Mouse (Mus musculus): ENCODE measurements at regions not wholly inside any gene's neighbourhood (a gene's known extent, or its start where the extent isn't known, plus 50 kb on each side); places are given as distances from the start of the nearest gene placed in this dataset.

- no peak for ATAC-seq (replicated peaks; ENCODE audit: low FRiP score, poor library complexity, severe bottlenecking)
Observed at GRCm38 (mm10) chr3:123754011-123754610, 63.5 kb upstream of the Ndst3 start.

- ATAC-seq (replicated peaks; ENCODE audit: low FRiP score, poor library complexity, severe bottlenecking), result no peak
Observed at GRCm38 (mm10) chr3:123754927-123755326, 64.3 kb upstream of the Ndst3 start.

- no peak for ATAC-seq (replicated peaks; ENCODE audit: low FRiP score, poor library complexity, severe bottlenecking)
Observed at GRCm38 (mm10) chr3:123765911-123766556, 75.4 kb upstream of the Ndst3 start.

GRCm38 (mm10) chr3:123766557-123766913, 75.9 kb upstream of the Ndst3 start:
- ATAC-seq (replicated peaks; ENCODE audit: low FRiP score, poor library complexity, severe bottlenecking), result no peak

- ATAC-seq (replicated peaks; ENCODE audit: low FRiP score, poor library complexity, severe bottlenecking), result no peak
Observed at GRCm38 (mm10) chr3:123780507-123780906, 89.9 kb upstream of the Ndst3 start.

- no peak for ATAC-seq (replicated peaks; ENCODE audit: low FRiP score, poor library complexity, severe bottlenecking)
Observed at GRCm38 (mm10) chr3:123781581-123781980, 90.9 kb upstream of the Ndst3 start.

GRCm38 (mm10) chr3:123784127-123784526, 93.5 kb upstream of the Ndst3 start:
- no peak for ATAC-seq (replicated peaks; ENCODE audit: low FRiP score, poor library complexity, severe bottlenecking)

- ATAC-seq (replicated peaks; ENCODE audit: low FRiP score, poor library complexity, severe bottlenecking), result no peak
Observed at GRCm38 (mm10) chr3:123794011-123794410, 103.4 kb upstream of the Ndst3 start.

GRCm38 (mm10) chr3:123805338-123805737, 114.7 kb upstream of the Ndst3 start:
- no peak for ATAC-seq (replicated peaks; ENCODE audit: low FRiP score, poor library complexity, severe bottlenecking)

- no peak for ATAC-seq (replicated peaks; ENCODE audit: low FRiP score, poor library complexity, severe bottlenecking)
Observed at GRCm38 (mm10) chr3:123806050-123806449, 115.4 kb upstream of the Ndst3 start.

GRCm38 (mm10) chr3:123806546-123806945, 115.9 kb upstream of the Ndst3 start:
- ATAC-seq (replicated peaks; ENCODE audit: low FRiP score, poor library complexity, severe bottlenecking), result no peak

- ATAC-seq (replicated peaks; ENCODE audit: low FRiP score, poor library complexity, severe bottlenecking), result no peak
Observed at GRCm38 (mm10) chr3:123810018-123810942, 119.6 kb upstream of the Ndst3 start.

GRCm38 (mm10) chr3:123810943-123811499, 120.4 kb upstream of the Ndst3 start:
- no peak for ATAC-seq (replicated peaks; ENCODE audit: low FRiP score, poor library complexity, severe bottlenecking)

- no peak for ATAC-seq (replicated peaks; ENCODE audit: low FRiP score, poor library complexity, severe bottlenecking)
Observed at GRCm38 (mm10) chr3:123828790-123829189, 138.1 kb upstream of the Ndst3 start.

GRCm38 (mm10) chr3:123838385-123839170, 147.9 kb upstream of the Ndst3 start:
- ATAC-seq (replicated peaks; ENCODE audit: low FRiP score, poor library complexity, severe bottlenecking), result no peak

- no peak for ATAC-seq (replicated peaks; ENCODE audit: low FRiP score, poor library complexity, severe bottlenecking)
Observed at GRCm38 (mm10) chr3:123846554-123846953, 155.9 kb upstream of the Ndst3 start.

GRCm38 (mm10) chr3:123848663-123849062, 158.0 kb upstream of the Ndst3 start:
- ATAC-seq (replicated peaks; ENCODE audit: low FRiP score, poor library complexity, severe bottlenecking), result no peak

- no peak for ATAC-seq (replicated peaks; ENCODE audit: low FRiP score, poor library complexity, severe bottlenecking)
Observed at GRCm38 (mm10) chr3:123852889-123853288, 162.2 kb upstream of the Ndst3 start.

- no peak for ATAC-seq (replicated peaks; ENCODE audit: low FRiP score, poor library complexity, severe bottlenecking)
Observed at GRCm38 (mm10) chr3:123873709-123874108, 183.1 kb upstream of the Ndst3 start.

- 0 out of 2 replicates have a peak, but pooled peaks have one; percentile 30 for ATAC-seq (replicated peaks; ENCODE audit: low FRiP score, poor library complexity, severe bottlenecking)
Observed at GRCm38 (mm10) chr3:123893691-123894090, 203.0 kb upstream of the Ndst3 start.
